Mouse (Mus musculus) left cerebral cortex, postnatal 4 days (tissue): ENCODE results near the gene Serinc3. TPM values are rescaled to one million over a fixed set of nuclear protein-coding genes. Genes with fewer than 3 reads are reported as not detected.
"Not testable (repeated sequence)": the region's sequence is repeated elsewhere in the genome, so short reads cannot be mapped to it uniquely, and the experiment has no call there.

Source experiments
- DNase-seq: peaks from one replicate; pipeline ENCODE4 v3.0.0-alpha.2; 2022
- intact Hi-C: fragments of 180-260 bp; cut with DNase I; formaldehyde crosslinking; loops from one replicate; pipeline ENCODE4 v1.15.1; 2025
- total RNA-seq, 2 experiments: library from RNA; stranded (reverse); gene quantifications; 2 replicates each; pipeline ENCODE4 v1.2.3; 2021

The Serinc3 gene
- total RNA-seq, 2 experiments from 2014 or later = 138 to 139 TPM

DNA sequence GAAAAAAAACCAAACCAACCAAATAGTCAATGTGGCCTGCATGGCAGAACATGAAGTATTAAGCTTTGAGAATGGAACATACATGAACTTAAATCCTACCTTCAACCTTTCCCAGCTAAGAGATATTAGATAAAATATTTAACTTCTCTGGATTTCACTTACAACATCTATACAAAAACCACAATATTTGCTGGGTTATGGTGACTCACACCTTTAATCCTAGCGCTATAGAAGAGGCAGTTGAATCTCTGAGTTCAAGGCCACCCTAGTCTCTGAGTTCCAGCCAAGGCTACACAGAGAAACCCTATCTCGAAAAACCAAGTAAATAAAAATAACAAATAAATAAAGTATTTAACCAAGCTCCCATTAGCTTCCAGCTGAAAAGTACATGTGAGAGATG, 8.9 kb downstream of the Serinc3 start:
- intact Hi-C loops = no loop called here

DNA sequence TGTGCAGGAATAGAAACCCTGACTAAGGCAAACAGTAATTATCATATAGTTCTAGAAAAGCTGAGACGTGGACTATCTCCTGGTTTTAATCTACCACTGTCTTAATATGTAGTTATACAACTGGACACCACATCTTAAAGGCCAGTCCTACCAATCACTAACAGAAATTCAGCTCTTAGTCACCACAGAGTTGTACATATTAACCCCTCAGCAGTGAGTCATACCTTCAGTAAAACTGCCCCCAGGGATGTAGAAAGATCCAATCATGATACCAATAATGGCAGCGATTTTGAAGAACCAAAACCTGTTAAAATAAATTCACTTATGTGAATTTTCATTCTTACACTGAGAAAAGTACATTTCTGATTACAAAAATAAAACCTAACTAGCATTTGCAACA, 10.7 kb downstream of the Serinc3 start:
- intact Hi-C loops = no loop called here
- no peak for DNase-seq

More for the DNA sequence above, 8.9 kb downstream of the Serinc3 start:
- no peak for DNase-seq

DNA sequence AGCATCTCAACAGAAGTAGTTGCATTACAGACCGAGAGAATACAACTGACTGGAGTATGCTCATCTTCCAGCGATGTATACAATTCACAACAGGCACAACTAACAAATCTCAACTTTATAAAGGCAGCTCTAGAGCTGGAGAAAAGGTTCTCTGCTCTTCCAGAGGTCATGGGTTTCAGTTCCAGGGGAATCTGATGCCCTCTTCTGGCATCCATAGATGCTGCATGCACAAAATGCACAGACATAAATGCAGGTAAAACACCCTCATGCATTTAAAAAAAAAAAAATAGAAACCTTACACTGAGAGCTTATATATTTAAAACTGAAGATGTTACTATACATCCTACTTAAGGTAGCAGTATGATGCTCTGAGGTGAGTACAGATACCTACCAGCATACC, 13.2 kb downstream of the Serinc3 start:
- intact Hi-C loops = no loop called here
- DNase-seq = no peak

DNA sequence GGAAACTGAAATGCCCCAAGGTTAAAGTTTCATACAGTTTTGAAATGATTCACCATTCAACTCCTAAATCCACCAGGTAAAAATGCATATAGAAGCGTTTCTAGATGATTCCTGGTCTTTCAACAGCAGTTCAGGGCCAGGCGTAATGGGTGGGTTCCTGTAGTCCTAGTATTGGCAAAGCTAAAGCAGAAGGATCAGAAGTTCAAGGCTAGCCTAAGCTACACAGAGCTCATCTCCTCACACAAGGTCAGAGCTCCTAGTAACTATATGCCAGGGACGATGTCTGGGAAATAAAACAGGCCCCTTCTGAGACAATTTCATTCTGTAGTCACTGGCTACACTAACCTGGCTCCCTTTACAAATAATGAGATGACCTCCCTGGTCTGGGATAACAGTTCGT, 13.7 kb downstream of the Serinc3 start:
- no peak for DNase-seq

DNA sequence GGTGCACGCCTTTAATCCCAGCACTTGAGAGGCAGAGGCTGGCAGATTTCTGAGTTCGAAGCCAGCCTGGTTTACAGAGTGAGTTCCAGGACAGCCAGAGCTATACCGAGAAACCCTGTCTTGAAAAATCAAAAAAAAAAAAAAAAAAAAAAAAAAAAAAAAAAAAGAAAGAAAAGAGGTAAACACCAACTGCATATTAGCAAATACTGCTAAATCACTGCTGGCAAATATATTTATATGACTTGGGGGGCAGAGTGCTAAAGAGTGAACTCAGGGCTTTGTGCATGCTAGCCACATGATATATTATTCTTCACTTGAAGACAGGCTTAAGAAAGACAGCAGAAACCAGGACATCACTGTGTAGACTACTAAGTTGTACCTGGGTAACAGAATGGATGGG, 23.5 kb downstream of the Serinc3 start:
- DNase-seq, intact Hi-C loops: not testable (repeated sequence)

More for the DNA sequence above, 13.7 kb downstream of the Serinc3 start:
- intact Hi-C loops = no loop called here

DNA sequence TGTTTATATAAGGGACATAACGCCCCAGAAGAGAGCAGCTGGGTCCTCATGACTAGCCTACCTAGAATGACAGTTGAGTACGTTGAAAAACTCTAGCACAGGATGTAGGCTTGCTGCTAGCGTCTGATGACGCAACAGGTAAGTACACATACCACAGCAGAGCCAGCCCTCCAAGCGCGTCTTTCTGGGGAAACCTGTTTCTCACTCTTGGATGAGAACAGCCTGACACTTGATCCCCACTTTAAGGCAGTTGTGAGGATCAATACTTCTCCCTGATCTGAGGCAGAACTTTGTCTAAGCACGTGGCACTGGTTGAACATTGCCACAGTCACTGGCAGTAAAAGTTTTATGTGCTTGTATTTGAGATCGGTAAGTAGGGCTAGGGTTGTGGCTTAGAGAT, 24.5 kb downstream of the Serinc3 start:
- intact Hi-C loops = no loop called here
- DNase-seq = no peak

DNA sequence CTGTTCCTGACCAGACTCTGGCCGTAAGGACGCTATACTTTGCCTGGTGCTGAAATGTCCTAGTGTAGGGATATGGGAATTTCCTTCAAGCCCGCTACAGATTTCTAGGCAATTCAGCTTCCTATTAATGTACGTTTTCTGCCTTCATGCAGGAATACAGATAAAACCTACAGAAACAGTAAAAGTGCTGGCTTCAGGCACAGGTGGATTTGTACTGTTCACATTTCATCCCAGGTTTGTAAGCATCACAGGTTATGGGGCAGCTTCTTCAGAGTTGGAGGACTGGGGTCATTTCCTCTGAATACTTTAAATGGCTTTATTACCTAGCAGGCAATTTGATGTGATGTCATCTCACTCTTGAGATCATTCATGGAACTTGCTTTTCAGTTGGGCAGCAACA, 27.1 kb downstream of the Serinc3 start:
- intact Hi-C loops = no loop called here
- no peak for DNase-seq

DNA sequence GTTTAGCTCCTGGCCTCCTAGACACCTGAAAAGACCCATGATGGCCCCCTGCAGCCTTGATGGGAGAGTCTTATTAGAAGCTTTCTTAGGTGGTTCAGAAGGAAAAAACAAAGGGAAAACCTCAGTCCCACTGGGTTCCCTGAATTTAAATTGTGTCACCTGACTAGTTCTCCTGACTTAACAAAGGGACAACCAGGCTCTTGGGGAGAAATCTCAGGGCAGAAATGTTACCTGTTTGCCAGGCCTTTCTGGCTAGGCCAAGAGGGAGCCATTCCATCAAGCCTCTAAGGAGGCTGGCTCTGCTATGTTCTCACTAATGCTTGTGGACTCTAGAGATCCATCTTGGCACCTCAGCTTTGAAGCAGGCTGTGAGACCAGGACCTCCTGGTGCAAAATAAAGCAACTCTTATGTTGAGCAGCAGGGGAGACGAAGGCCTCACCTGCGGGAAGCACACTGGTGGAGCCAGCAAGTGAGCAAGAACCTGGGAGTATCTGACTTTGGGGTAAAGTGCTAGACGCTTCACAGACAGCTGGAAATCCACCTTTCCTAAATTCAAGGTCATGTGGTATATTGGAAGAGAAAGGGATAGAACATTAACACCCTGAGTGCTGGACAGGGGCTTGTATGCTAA, 27.6 kb downstream of the Serinc3 start:
- intact Hi-C loops = no loop called here
- no peak for DNase-seq

DNA sequence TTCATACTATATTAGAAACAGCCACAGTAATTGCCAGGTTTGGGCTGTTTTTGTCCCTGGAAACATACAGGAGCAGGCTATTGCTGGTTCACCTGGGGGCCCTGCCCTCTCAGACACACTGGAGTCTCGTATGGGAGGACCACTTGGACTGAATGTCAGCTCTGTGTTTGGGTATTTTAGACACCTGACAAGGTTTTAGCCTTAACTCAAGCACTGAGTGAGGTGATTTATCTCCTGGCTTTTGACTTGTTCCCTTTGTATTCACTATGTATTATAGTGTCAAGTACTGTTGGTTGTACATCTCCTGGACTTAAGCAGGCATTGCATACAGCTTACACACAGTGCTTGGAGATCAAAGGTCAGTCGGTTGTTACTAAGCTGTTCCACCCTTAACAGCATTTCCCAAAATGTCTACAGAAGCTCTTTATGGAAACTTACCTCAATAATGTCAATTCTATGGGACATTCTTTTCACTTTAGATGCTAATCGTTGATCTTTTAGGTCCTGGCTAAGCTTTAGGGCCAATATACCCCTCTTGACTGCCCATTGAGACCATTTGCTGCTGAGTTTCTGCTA, 28.2 kb downstream of the Serinc3 start:
- intact Hi-C loops = no loop called here
- no peak for DNase-seq

DNA sequence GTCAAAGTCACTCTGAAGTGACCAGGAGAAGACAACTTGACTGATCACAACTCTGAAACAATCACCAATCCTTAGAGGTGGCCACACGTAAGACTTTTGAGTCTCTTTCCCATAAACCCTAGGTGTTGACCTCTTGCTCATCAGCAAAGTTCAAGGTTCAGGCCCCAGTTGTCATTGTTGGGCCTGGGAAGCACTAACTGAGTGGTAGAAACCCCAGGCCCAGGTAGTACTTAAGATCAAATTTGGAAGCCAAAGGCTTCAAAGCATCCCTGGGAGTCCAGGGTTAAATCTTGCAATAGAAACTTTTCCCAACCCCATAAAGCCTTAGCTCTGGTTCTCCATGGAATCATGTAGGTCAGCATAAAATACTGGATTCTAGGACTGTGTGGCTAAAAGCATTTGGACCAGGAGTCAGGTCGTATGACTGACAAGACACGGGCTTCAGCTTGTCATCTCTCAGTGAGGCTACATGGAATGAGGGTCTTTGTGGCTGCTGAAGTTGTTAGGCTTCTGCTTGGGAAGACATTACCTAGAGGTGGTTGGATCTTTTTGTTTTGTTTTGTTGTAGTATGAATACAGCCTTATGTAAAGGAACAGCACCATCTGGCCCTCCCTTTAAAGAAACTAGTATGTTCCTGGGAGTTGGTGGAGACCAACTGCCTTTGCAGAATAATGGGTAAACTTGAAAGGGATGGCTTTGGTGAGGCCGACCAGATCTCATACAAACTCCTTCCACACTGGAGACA, 28.9 kb downstream of the Serinc3 start:
- intact Hi-C loops = no loop called here
- DNase-seq = no peak

DNA sequence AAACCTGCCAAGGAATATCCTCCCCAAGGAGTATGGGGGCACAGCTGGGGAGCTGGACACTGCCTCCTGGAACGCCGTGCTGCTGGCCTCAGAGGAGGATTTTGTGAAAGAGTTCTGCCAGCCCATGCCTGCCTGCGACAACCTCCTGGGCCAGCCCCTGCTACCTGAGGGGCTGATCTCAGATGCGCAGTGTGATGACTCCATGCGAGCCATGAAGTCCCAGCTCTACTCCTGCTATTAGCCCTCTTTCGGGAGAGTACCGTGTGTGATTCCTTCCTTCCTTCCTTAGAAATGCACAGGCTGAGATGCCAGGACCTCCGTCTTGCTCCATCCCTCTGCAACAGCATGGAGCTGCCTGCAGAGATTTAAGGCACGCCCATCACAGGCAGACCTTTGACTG, 29.5 kb downstream of the Serinc3 start:
- no peak for DNase-seq
- intact Hi-C loops = no loop called here

DNA sequence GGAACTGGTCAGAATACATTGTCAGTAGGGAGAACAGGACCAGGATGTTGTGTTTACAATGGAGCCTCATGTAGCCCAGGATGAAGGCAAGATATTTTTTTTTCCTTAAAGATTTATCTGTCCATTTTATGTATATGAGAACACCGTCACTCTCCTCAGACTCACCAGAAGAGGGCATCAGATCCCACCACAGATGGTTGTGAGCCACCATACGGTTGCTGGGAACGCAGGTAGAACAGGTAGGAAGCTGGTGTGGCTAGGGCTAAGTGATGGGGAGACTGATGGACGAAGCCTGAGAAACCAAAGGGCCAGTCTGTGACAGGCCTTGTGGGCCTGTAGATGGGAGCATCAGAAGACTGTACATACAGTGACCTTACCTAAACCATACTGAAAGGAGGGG, 30.9 kb downstream of the Serinc3 start:
- no peak for DNase-seq
- intact Hi-C loops = no loop called here

DNA sequence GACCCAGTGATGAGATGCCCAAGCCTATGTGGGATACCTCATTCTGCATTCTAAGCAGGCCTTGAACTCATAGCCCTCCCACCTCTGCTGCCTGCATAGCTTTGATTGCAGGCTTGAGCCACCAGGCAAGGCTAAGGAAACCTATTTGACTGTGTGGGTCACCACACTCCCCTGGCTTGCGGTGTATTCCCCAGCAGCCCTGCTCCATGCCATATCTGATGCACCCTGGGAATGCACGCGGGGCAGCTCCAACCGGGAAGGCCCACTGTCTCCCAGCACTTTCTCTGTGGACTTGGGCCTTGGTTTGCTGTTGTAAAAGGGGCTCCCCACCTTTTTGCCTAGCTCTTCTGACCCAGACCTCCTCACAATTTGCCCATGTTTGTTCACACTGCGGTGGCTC, 31.7 kb downstream of the Serinc3 start:
- intact Hi-C loops = no loop called here
- DNase-seq = no peak

DNA sequence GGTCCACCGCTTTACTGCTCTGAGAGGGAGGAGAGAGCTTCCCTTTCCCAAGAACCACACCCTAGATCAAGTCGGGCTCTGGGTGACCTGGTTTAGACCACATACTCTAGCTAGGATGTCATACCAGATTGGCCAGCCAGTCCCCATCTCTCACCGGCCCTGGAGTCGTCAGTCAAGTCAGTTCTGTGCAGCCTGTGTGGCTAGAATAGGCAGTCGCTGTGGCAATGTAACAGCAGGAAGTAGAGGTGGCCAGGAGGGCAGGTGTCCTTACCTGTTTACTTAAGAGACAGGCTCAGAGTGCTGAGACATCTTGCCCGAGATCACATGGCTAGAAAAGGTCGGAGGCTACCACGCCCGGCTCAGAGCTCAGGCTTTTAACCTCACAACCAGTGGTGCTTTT, 33.8 kb downstream of the Serinc3 start:
- intact Hi-C loops = no loop called here
- DNase-seq = no peak

DNA sequence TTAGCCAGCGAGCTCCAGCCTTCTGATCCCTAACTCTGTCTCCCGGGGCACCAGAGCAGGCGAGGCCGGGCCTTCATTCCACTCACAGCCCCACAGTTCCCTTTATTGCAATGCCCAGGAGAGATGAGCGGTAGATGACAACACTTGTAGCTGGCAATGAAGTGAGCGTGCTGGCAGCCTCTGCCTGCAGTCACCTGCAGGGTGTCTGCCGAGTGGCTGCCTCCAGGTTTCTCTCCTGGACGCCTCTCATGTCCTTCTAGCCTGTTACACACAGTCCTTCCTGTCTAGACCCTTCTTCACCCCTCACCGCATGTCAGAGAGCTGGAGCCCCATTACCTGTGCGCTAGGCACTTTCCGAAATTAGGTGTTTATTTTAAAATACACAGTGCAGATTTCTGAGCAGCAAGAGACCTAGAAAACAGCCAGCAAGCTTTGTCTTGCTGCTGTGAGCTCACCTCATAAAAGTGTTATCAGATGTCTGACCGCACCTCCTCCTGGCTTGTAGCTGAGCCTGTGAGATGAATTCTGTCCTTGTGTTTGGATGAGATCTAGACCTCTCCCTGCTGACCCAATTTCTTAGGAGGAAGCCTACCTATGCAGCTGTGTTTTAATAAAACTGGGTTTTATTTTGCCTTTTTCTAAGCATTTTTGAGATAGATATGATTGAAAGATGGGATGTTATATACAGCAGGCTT, 35.5 kb downstream of the Serinc3 start:
- intact Hi-C loops = no loop called here
- DNase-seq = no peak

DNA sequence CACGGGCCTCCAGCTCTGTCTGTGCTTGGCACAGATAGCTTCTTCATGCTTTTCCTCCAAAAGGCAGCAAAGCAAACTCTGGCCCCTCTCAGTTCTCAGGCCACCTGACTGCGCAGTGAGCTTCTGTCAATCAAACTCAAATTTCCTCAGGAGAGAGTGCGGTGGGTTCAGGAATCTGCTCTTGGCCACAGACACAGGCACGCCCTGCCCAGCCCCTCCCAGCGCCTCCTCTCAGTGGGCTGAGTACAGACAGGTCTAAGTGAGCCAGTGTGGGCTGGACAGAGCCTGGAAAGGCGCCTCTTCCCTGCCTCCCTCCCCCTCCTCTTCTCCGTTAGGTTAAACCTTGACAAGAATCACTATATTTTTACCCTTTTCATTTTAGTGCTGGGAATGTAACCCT, 36.9 kb downstream of the Serinc3 start:
- DNase-seq = no peak
- intact Hi-C loops = no loop called here

DNA sequence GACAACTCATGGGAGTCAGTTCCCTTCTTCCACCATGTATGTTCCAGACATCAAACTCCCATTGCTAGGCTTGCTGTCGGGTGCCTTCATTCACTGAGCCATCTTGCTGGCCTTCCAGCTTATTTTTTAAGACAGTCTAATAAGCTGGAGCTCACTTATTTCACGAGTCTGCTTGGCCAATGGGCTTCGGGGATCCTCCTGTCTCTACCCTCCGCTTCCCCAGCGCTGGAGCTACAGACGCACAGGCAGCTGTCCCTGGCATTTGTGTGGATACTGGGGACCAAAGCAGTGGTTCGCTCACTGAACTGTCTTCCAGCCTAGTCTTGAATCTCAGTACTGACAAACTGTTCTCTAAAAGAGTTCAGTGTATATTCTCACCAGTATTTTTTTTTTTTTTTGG, 38.8 kb downstream of the Serinc3 start:
- intact Hi-C loops = no loop called here
- no peak for DNase-seq

DNA sequence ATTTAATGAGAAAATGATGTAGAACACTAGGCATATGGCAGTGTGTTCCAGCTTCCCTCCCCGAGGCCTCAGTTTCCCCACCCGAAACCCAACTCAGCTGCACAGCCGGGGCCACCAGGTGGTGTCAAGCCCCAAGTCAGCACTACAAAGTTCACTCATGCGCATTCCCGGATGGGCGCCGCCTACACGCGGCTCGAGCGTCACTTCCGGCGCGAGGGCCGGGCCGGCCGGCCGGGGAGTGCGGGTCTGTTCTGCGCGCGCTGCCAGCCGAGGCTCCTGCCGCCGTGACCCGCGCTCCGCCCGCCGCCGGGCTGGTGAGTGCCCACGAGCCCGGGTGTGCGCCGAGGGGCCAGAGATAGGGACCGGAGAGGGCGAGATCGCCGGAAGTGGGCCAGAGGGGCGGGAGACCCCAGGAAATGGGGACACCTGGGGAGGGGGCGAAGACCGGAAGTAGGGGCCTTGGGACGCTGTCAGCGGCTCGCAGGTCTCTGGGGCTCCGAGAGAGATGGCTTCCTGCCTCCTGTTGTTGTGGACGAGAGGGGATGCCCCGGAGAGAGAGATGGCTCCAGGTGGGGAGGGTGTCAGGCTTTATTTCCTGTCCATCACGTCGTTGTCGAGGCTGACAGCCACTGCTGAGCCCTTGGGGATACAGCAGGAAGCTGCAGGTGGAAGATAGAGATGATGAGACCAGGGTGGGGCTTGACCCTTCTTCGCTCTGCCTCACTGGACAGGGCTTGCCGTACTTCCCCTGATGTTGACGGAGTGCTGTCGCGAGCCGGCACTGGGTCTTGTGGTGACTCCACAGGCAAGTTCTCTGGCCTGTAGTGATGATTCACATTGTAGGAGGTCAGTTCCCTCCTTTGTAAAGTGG, 42.6 kb downstream of the Serinc3 start, which contains the start of gene Ttpal:
TSS of gene Ttpal (plus strand) at position 214 of the 871 bp plus-strand sequence.
- peak; percentile 88 for DNase-seq
- intact Hi-C loops = no loop called here

DNA sequence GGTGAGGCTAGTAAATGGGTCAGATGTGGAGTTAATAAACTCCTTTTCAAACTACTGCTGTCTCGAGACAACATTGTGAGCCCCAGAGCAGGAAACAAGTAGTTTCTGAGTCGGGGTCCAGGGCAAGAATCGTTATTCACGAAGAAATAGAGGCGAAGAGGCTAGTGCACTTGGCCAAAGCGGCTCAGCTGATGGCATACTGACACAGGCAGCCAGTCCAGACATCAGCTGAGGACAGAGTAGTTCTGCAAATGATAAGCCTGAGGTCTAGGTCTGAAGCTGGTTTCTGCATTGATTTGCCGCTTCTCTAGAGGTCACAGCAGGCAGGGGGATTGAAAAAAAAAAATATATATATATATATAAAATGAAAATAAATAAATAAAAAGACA, 43.2 kb downstream of the Serinc3 start:
- intact Hi-C loops = no loop called here

DNA sequence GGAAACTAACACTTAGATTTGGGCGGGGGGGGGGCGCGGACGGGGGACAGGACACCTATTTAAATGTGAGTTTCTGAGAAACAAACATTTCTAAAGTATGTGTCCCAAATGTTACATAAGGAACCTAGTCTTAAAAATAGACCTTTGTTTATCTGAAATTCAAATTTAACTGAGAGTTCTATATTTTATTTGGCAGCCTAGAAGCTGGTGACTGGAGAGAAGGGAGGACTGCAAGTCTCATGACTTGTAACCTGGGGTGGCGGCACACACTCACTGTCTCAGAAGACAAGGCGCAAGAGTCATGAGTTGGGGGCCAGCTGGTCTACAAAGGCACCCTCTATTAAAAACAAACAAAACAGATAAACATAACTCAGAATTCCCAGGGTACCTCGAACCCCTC, 43.9 kb downstream of the Serinc3 start:
- intact Hi-C loops = no loop called here
- DNase-seq = no peak

More for the DNA sequence above, 43.2 kb downstream of the Serinc3 start:
- no peak for DNase-seq

DNA sequence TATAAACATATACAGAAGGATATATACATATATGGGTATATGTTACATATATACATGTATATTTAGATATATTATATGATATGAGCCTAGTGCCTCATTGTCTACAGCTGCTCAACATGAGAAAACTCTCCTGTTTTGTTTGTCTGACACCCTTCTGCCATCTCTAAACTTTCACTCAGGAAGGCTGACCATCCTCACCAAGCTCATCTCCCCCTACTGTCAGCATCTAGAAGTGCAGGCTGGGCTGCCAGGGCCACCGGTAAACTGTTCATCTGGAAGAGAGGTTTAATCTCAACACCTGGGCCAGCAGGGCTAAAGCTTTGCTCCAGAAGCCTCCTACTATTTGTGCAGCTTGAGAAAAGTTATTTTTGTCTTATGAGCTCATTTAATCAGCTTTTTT, 45.7 kb downstream of the Serinc3 start:
- intact Hi-C loops = loop anchor here (10.0 kb wide), 1 partner anchor 64 kb away; no protein-coding TSS in a partner anchor
- peak; percentile 67 for DNase-seq
